Mouse (Mus musculus) olfactory bulb, adult 2 months (tissue): ENCODE results near the gene Celf2.

ENCODE experiments used
- CTCF ChIP-seq: fragments of 200-500 bp; IDR thresholded peaks from 2 replicates; pipeline ENCODE4 v1.5.1; 2012; ENCODE audit warnings: low read depth, mild to moderate bottlenecking, low read length, moderate library complexity; ENCODE audit not compliant: insufficient read depth
- POLR2A ChIP-seq: fragments of 200-500 bp; IDR thresholded peaks from 2 replicates; pipeline ENCODE4 v1.6.1; 2012; ENCODE audit warnings: mild to moderate bottlenecking, low read depth, low read length, moderate library complexity; ENCODE audit not compliant: insufficient read depth

DNA sequence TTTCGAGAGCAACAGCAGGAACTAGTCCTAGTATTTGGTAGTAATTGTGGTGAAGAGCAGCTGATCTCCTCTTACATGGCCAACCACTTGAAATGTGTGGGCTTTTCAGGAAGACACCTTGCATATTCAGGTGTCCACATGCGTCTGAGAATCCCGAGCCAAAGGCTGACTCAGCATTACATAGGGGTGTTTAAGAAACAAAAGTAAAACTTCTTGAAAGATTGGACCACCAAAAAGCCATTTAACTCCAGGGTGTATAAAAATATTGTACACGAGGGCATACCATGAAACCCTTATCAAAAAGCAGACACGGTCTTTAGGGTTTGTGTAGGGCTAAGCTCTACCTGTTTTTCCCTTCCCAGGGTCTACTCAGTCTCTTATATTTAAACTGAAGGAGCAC, 965.7 kb downstream of the Celf2 start:
- TF ChIP-seq POLR2A = no peak
- TF ChIP-seq CTCF = no peak
